Mouse (Mus musculus) liver, postnatal 0 days (tissue): ENCODE data around the gene Bag6. TPM values are rescaled to one million over a fixed set of nuclear protein-coding genes. Genes with fewer than 3 reads are reported as not detected.

Experiments used
- ATAC-seq: fragments of 200-750 bp; cut with Nextera tagmentation; 2 replicates; pipeline ENCODE4 v1.8.0; 2017; ENCODE audit warnings: mild to moderate bottlenecking, moderate library complexity
- DNase-seq: peaks from one replicate; pipeline ENCODE4 v3.0.0-alpha.2; 2016
- H3K27ac ChIP-seq: fragments of 300-500 bp; sonication (generic); 2 replicates; pipeline ENCODE4 v1.5.1; 2014; ENCODE audit warnings: antibody characterized with exemption, moderate library complexity, mild to moderate bottlenecking, low read depth
- H3K27me3 ChIP-seq: fragments of 300-500 bp; sonication (generic); 2 replicates; pipeline ENCODE4 v1.6.1; 2014; ENCODE audit warnings: low read length, control low read depth, mixed read lengths; ENCODE audit not compliant: insufficient read depth
- H3K36me3 ChIP-seq: fragments of 300-500 bp; sonication (generic); replicated peaks from 2 replicates; pipeline ENCODE4 v1.6.1; 2014; ENCODE audit warnings: mild to moderate bottlenecking, control low read depth, low read length, moderate library complexity, mixed read lengths; ENCODE audit not compliant: insufficient read depth
- H3K4me1 ChIP-seq: fragments of 300-500 bp; sonication (generic); 2 replicates; pipeline ENCODE4 v1.6.1; 2014; ENCODE audit warnings: antibody characterized with exemption, mild to moderate bottlenecking, control low read depth; ENCODE audit not compliant: insufficient read depth
- H3K4me2 ChIP-seq: fragments of 300-500 bp; sonication (generic); 2 replicates; pipeline ENCODE4 v1.6.1; 2014; ENCODE audit warnings: low read depth, mild to moderate bottlenecking, low read length, moderate library complexity, mixed read lengths
- H3K4me3 ChIP-seq: fragments of 300-500 bp; sonication (generic); 2 replicates; pipeline ENCODE4 v1.5.1; 2014; ENCODE audit warnings: low read depth, low read length
- H3K9ac ChIP-seq: fragments of 300-500 bp; sonication (generic); replicated peaks from 2 replicates; pipeline ENCODE4 v1.6.1; 2014; ENCODE audit warnings: mild to moderate bottlenecking, moderate library complexity
- H3K9me3 ChIP-seq: fragments of 300-500 bp; sonication (generic); 2 replicates; pipeline ENCODE4 v1.6.1; 2016; ENCODE audit warnings: mild to moderate bottlenecking, control low read depth, low read length, mixed read lengths
- CTCF ChIP-seq: sonication (generic); IDR thresholded peaks from 2 replicates; pipeline ENCODE4 v1.5.1; 2016; ENCODE audit warnings: antibody characterized with exemption, low read depth
- EP300 ChIP-seq: IDR thresholded peaks from 2 replicates; pipeline ENCODE4 v1.6.1; 2016; ENCODE audit warnings: antibody characterized with exemption, low read depth, mild to moderate bottlenecking
- WGBS: fragments of 180-500 bp; shearing (Covaris S2); extraction: QIAGEN DNeasy Blood & Tissue Kit; methylation state at CpG from one replicate; pipeline ENCODE4 v1.1.7; 2014; ENCODE audit not compliant: insufficient replicate concordance; 5-methylcytosine and 5-hydroxymethylcytosine counted together
- polyA plus RNA-seq: library from polyadenylated mRNA; unstranded; fragments of >200 nt; fragmentation: Nextera tagmentation; extraction: Ambion mirVana; gene quantifications from 2 replicates; pipeline ENCODE4 v1.2.1, GENCODE M21; 2015

The Bag6 gene
- polyA plus RNA-seq, 1 experiment from 2014 or later = 19.7 TPM

DNA sequence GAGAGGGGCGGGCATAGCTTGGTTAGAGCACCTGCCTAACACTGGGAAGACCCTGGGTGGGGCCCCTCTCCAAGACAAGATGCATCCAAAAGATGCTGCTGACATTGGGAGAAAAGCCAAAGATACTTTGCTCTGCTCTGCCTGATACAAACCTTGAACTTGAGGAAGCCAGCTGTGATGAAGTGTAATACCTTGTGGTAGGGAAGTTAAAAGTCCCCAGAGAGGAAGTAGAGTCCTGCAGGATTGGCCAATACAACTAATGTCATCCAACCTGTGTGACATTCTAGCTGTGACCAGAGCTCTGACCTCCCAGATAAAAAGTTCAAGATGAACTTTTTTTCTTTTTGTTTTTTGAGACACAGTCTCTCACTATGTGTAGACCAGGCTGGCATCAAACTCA is 9.9 kb upstream of the Bag6 start:
- WGBS = 82% methylated on average over 1 of the region's 1 CpGs
- Histone ChIP-seq H3K27me3 (no peaks in the 10 kb centered on the region), H3K9ac (no peak overlapping the region), H3K4me2 (peak overlapping the region; percentile 81), H3K27ac (peak overlapping the region; percentile 90), H3K36me3 (peaks cover 18% of the 10 kb centered on the region), H3K9me3 (no peaks in the 10 kb centered on the region), H3K4me3 (no peak overlapping the region), H3K4me1 (peaks cover 34% of the 10 kb centered on the region)
- no peak for TF ChIP-seq CTCF
- TF ChIP-seq EP300 = no peak
- no peak for DNase-seq
- no peak for ATAC-seq

DNA sequence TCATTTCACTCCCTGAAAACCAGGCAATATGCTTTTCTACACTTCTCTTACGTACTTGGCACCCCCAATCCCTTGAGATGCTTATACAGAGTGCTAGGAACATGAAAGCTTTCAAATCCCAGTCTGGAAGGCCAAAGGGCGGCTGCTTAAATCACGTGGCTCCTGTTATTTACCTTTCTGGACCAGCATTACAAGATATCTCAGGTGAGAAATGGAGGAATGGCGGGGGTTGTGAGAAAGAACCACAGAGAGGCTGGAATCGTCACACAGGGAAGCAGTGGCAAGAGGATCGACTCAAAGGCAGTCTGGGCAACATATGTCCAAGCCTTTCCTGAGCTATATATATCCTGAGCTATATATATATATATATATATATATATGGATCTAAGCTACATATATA is 9.4 kb upstream of the Bag6 start:
- TF ChIP-seq CTCF (no peak), EP300 (no peak)
- no peak for ATAC-seq
- Histone ChIP-seq H3K27me3 (no peaks in the 10 kb centered on the region), H3K27ac (peak overlapping the region; percentile 90), H3K4me3 (peak overlapping the region; percentile 60), H3K36me3 (peaks cover 23% of the 10 kb centered on the region), H3K9ac (peak overlapping the region; percentile 76), H3K4me2 (peak overlapping the region; percentile 81), H3K9me3 (no peaks in the 10 kb centered on the region), H3K4me1 (peaks cover 34% of the 10 kb centered on the region)
- WGBS = 32% methylated on average over 6 of the region's 6 CpGs
- no peak for DNase-seq

DNA sequence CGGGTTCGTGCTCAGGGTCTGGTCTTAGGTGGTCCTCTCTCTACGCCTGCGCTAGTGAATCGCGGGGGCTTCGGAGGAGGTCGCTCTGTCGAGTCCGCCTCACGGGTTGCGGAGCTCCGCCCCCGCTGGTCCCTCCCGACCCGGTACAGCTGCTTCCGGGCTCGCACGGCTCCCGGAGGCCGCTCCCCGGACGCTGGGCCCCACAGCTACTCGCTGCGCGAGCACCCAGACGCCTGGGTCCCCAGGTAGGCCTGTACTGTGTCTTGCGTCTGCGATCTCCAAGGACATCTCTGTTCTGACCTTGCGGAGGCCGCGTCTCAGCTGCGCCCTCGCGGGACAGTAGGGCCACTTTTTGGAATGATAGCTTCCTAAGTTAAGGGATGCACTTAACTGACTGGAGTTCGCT is 8.8 kb upstream of the Bag6 start, which contains the start of gene D17H6S53E:
Gene D17H6S53E, plus strand, starts transcription at position 168 of the 406 bp plus-strand sequence.
- peak within 1 kb of the TSS; percentile 81 for H3K4me2 ChIP-seq
- 4% methylated on average over 31 of the region's 36 CpGs for WGBS
- no peak for TF ChIP-seq CTCF
- TF ChIP-seq EP300 = no peak
- no peaks in the 10 kb centered on the region for H3K27me3 ChIP-seq
- no peaks in the 10 kb centered on the region for H3K9me3 ChIP-seq
- H3K27ac ChIP-seq = peak within 1 kb of the TSS; percentile 90
- H3K4me3 ChIP-seq = peak within 1 kb of the TSS; percentile 60
- ATAC-seq (peak; percentile 48), DNase-seq (peak; percentile 86)
- peak within 1 kb of the TSS; percentile 76 for H3K9ac ChIP-seq
- peaks cover 24% of the 10 kb centered on the region for H3K36me3 ChIP-seq
- H3K4me1 ChIP-seq = peaks cover 34% of the 10 kb centered on the region

GRCm38 (mm10) chr17:35127017-35127416 is 8.0 kb upstream of the Bag6 start:
- Histone ChIP-seq H3K4me3 (peak overlapping the region; percentile 60), H3K4me1 (peaks cover 34% of the 10 kb centered on the region), H3K4me2 (peak overlapping the region; percentile 81)

GRCm38 (mm10) chr17:35128996-35129395 is 6.0 kb upstream of the Bag6 start:
- H3K27ac ChIP-seq = no peak overlapping the region
- no peak overlapping the region for H3K9ac ChIP-seq
- H3K4me3 ChIP-seq = no peak overlapping the region
- peaks cover 18% of the 10 kb centered on the region for H3K36me3 ChIP-seq
- H3K27me3 ChIP-seq = no peaks in the 10 kb centered on the region
- TF ChIP-seq CTCF = no peak
- TF ChIP-seq EP300 = no peak
- 60% methylated on average over 11 of the region's 11 CpGs for WGBS
- DNase-seq = no peak
- H3K4me2 ChIP-seq = no peak overlapping the region
- H3K9me3 ChIP-seq = no peaks in the 10 kb centered on the region
- peaks cover 30% of the 10 kb centered on the region for H3K4me1 ChIP-seq
- ATAC-seq = no peak

More at GRCm38 (mm10) chr17:35127017-35127416, 8.0 kb upstream of the Bag6 start:
- Histone ChIP-seq H3K9me3 (no peaks in the 10 kb centered on the region), H3K9ac (peak overlapping the region; percentile 76), H3K27ac (peak overlapping the region; percentile 90), H3K36me3 (peaks cover 24% of the 10 kb centered on the region), H3K27me3 (no peaks in the 10 kb centered on the region)
- no peak for DNase-seq
- TF ChIP-seq EP300 (no peak), CTCF (no peak)
- 35% methylated on average over 13 of the region's 13 CpGs for WGBS
- ATAC-seq = no peak

GRCm38 (mm10) chr17:35131038-35131437 is 3.9 kb upstream of the Bag6 start:
- peak overlapping the region; percentile 46; the same call in 1 of the 2 replicates for H3K9ac ChIP-seq
- H3K9me3 ChIP-seq = no peaks in the 10 kb centered on the region
- H3K4me1 ChIP-seq = peaks cover 20% of the 10 kb centered on the region
- 62% methylated on average over 8 of the region's 8 CpGs for WGBS
- H3K4me3 ChIP-seq = peak overlapping the region; percentile 36
- no peak for ATAC-seq
- H3K4me2 ChIP-seq = peak overlapping the region; percentile 64
- TF ChIP-seq CTCF (no peak), EP300 (no peak)
- H3K27me3 ChIP-seq = no peaks in the 10 kb centered on the region
- peaks cover 15% of the 10 kb centered on the region for H3K36me3 ChIP-seq
- no peak for DNase-seq
- H3K27ac ChIP-seq = peak overlapping the region; percentile 66
